Mouse (Mus musculus) embryo, embryonic 11.5 days (tissue): ENCODE measurements around the gene Cks1b.

Source experiments
- DNase-seq: peaks from one replicate; pipeline ENCODE4 v3.0.0-alpha.2; 2012; ENCODE audit warnings: low read depth, low spot score

Gene Cks1b

DNA sequence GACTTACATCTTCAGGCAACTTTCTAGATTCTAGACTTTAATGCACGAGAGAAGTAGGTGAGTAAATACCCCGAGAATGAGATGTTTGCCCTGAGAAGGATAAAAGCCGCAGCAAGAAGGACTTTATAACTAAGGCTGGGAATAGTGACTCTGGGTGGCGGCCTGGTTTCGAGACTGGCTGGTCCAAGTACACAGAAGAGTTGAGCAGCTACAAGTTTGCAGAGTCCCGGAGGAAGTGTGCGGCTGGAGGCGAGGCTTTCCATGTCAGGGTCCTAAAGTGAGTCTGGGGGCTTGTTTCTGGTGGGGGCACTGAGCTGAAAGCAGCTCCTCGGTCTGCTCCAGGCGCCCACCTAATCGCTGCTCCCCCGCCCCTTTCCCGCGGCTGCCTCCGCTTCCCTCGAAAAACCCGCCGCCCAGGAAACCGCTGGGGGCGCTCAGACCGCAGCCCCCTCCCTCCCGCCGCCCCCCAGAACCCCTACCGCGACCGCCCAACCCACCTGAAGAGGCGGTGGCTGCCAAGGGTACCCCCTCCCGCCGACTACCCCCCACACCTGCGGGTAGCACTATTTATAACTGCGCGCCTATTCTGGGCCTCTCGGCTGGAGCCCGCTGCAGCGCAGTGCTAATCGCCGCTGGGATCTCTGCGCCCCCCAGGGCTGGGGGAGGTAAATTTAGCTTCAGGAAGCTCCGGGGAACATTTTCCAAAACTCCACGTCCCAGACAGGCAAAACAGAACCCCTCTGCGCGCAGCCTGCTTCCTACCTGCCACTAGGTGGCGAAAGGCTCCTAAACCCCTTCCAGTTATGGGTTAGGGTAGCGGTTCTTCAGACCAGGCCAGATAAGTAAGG is 22.2 kb downstream of the Cks1b start:
- DNase-seq, result peak; percentile 71

GRCm38 (mm10) chr3:89395419-89395805 is 22.8 kb downstream of the Cks1b start:
- DNase-seq, result no peak

GRCm38 (mm10) chr3:89394894-89395256 is 23.3 kb downstream of the Cks1b start:
- DNase-seq, result peak; percentile 78

- no peak for DNase-seq
Observed at GRCm38 (mm10) chr3:89394006-89394893, 23.9 kb downstream of the Cks1b start, which contains the start of gene Zbtb7b. Gene Zbtb7b (minus strand): TSS chr3:89394776.

DNA sequence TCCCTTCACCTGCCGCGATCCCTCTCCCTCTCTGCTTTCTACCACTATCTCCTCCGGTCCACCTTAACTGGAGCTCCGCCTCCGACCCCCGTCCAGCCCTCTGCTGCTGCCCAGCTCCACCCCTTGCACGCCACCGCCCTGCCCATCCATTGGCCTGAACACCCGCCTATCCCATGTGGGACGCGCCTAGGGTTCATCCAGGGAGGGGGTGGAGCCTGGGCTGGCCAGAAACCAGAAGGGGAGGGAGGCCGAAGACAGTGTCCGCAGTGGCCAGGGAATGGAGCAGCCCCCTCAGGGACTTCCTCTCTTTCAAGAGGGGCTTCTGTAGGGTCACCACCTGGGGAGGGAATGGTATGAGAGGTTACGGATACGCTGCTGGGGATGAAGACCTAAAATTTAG is 24.6 kb downstream of the Cks1b start:
- peak; percentile 93 for DNase-seq

- DNase-seq, result no peak
Observed at GRCm38 (mm10) chr3:89392871-89393311, 25.3 kb downstream of the Cks1b start.

DNA sequence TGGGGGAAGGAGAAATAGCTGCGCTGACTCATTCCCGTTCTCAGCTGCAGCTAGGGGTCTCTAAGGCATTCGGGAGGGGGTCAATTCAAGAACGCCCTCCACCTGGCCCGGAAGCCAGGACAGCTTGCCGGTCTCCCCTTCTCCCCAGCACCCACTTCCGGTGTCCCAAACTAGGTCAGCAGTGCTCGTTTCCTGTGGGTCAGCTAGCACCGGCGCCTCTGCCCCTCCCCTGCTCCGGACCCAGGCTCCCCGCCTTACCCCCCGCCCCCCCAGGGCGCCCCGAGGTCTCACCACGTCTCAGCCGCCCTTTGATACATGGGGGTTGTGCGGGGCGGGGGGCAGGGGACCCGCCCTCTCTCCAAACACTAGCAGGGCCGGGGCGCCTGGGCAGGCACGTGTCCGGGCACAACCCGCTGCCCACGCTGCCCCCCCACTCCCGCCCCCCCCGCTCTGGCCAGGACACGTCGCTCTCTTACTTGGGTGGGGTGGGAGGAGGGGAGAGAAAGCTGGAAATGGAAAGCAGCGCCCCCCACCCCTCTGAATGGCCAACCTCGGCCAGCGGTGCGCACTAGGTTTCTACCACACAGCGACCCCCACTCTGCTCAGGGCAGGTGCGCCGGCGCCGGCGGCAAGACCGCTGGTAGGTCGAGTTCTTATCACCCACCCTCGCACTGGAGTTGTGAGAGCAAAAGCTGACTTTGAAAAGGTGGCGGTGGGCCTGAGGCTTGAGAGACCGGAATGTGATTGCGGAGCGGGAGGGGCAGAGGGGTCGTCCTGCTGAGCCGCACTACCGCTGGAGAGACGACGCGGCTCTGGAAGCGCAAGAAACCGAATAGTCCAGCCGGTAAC is 26.3 kb downstream of the Cks1b start:
- DNase-seq, result peak; percentile 7

GRCm38 (mm10) chr3:89390699-89391662 is 27.2 kb downstream of the Cks1b start:
- no peak for DNase-seq

DNA sequence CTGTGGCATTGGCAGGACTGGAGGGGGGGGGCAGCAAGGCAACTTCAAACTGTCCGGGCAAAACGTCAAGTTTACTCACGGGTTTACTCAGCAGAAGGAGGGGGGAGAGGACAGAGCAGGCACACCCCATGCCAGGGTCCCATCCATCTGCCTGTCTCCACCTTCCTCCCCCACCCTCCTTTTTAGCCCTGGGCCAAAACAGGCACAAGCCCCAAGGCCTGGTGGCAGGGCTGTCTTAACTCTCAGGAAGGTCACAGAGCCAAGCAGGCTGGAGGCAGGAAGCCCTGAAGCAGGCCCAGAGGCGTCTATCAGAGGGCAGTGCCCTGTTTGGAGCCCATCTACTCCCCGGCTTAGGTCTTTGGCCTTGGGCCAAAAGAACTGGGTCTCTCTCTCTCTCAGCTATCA is 28.1 kb downstream of the Cks1b start:
- no peak for DNase-seq

DNA sequence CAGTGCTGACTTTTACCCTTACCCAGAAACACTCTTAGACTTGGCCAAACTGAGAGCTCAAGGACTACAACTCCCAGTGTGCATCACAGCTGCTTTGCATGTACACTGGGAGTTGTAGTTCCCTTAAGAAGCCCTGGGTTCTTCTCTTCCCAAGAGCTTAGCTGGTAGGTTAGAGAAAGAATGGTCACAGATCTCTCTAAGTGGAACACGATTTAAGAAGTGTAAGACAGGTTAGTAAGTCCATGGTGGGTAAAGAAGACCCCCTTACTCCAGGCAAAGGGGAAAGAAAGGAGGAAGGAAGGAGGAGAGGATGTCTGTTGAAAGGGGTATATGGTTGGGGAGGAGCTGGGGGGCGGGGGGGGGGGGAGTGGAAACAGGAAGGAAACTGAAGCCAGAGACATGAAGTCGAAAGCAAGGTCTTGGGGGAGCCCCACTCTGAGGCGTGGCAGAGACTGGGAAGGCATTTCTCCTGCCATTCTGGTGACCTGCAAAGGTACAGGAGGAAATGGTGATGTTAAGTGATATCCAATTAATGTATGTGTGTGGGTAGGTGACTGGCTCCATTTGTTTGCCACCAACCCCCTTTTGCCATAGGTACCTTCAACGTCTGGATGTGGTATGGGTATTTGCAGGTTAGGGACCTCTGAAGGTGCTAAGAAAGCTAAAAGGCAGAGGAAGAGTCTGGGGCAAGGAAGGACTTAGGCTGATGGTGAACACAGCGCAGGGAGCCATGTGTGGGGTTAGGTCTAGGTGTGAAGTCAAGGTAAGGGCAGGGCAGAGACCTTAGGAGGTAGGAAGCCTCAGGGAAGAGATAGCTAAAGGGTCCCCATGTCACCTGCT is 29.1 kb downstream of the Cks1b start:
- DNase-seq, result peak; percentile 17

- no peak for DNase-seq
Observed at GRCm38 (mm10) chr3:89388134-89388881, 29.9 kb downstream of the Cks1b start.

- DNase-seq, result no peak
Observed at GRCm38 (mm10) chr3:89387632-89388031, 30.6 kb downstream of the Cks1b start.

DNA sequence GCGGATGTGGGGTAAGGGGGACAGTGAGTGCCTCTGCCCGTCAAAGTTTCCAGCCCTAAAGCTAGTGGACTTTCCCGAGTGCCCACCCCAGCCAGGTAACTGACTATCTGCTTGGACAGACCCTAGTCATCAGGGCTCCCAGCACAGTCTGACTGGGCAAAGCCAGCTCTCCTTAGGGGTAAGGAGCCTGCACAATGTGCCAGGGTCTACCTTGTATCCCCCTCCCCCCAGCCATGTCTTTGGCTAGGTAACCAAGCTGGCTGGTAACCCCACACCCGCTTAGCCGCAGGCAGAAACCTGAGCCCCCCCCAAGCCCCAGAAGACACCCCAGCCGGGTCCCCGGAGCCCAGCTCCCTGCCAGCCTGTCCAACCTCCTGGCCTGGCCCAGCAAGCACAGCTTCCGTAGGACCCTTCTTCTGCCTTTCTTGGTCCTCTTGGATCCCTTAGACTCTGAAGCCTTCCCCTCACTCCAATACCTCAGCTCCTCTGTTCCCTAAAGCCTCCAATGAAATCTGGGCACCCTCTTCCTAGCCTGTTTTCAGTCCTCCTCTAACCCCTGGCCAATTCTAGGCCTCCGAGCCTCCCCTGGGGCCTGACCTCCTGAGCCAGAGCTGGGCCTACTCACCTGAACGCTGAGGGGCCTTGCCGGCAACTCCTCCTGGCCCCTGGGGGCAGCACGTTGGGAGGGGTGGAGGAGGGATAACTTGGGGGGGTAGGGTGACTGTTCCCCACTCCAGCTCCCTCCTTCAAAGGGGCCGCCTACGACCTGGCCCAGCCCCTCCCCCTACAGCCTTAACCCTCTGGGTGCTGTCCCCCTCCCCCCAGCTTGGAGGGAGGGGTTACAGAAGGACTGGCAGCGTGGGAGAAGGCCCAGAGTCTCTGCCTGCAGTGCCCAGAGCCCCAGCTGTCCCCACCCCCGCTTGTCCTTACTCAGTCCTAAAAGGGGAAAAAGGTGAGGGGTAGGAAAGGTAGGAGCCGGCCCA is 31.5 kb downstream of the Cks1b start:
- DNase-seq, result no peak

DNA sequence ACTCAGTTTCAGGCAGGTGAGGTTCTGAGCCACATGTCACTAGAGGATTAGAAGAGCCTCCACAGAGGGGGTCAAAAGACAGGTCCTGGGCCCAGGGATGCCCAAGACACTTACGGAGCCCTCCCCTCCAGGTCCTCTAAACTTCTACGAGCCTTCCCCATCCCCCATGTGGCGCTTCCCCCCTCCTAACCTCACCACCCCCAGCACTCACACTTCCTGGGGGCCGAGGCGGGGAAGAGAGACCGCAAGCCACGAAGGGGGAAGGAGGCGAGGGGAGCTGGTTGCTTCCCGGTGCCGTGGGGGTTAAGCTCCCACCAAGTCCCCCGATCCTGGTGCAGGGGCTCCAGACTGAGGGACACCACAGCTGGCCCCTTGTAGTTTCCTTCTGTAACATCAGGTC is 32.7 kb downstream of the Cks1b start:
- DNase-seq, result no peak

DNA sequence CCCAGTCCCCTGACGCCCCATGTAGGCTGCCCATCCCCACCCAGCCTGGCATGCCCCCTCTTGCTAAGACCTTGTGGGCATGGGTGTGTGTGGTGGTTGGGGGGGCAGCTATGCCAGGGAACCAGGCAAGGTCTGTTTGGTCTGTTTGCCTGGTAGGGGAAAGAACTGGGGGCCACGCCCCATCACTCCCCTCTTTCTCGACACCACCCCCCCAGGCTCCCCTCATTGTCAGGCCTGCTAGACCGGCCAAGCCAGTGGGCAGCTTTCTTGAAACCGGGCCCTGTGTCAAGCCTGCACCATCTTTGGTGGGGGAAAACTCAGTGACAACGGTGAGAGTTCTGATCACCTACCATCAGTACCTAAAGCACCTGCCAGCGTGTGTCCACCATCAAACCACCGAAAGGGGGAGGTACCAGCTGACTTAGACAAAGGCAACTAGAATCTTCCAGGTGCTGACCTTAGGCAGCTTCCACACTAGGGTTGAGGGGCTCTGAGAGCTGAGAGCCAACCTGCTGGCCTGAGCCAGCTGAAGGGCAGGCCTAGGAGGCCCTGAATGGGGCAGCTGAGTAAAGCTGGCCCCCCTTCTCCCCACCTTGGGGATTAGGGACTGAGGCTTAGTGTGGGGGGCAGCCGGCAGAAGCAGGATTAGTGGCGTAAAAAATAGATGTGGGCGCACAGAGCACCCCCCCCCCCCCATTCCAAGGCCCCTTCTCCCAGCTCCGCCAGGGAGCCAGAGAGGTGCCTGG is 33.7 kb downstream of the Cks1b start:
- DNase-seq, result no peak

DNA sequence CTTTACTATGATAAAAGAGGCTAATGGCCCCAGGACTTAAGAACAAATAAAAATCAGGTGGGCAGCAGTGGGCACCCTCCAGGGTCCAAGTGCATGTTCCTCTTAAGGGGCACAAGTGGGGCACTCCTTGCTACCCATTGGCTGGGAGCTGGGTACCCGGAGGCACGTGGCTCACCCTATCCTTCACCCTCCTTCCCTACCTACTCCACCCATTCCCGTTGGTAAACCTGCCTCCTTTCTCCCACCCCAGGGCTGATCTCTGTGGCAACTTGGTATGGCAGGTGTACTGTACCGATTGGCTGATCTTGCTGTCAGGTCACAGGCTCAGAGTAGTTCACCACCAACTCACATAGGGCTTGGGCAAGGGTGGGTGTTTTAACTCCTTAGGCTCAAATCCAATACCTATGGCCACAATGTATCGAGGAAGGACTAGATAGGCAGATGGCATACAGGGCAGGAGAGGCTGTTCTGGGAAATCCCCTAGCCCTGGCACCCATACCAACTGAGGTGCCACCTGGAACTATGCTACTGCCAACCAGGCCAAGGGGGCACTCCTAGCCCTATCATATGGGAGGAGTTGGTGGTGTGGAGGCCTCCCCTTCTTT is 34.4 kb downstream of the Cks1b start:
- no peak for DNase-seq
